Mouse (Mus musculus) CD4-positive helper T cell, adult 2 months (primary cell): Measurements from ENCODE around the gene Ehhadh.
"Not testable (repeated sequence)": the region's sequence is repeated elsewhere in the genome, so short reads cannot be mapped to it uniquely, and the experiment has no call there.

Source experiments
- DNase-seq: peaks from one replicate; pipeline ENCODE4 v3.0.0-alpha.2; 2012; ENCODE audit warnings: low read depth, missing footprints, low spot score

Ehhadh gene

GRCm38 (mm10) chr16:21787516-21788353 is at the start of gene Ehhadh:
Gene Ehhadh (minus strand): TSS chr16:21787807.
- DNase-seq, result peak; percentile 73

GRCm38 (mm10) chr16:21836311-21837072 is 48.9 kb upstream of the Ehhadh start:
- DNase-seq, result peak; percentile 60

GRCm38 (mm10) chr16:21835584-21835931 is 48.0 kb upstream of the Ehhadh start:
- DNase-seq, result peak; percentile 79

- DNase-seq, result no peak
Measured at GRCm38 (mm10) chr16:21834866-21835583, 47.4 kb upstream of the Ehhadh start.

- no peak for DNase-seq
Measured at GRCm38 (mm10) chr16:21833970-21834369, 46.4 kb upstream of the Ehhadh start.

GRCm38 (mm10) chr16:21833469-21833868 is 45.9 kb upstream of the Ehhadh start:
- no peak for DNase-seq

GRCm38 (mm10) chr16:21831764-21832163 is 44.2 kb upstream of the Ehhadh start:
- DNase-seq, result no peak

- no peak for DNase-seq
Measured at GRCm38 (mm10) chr16:21830784-21831183, 43.2 kb upstream of the Ehhadh start.

- peak; percentile 42 for DNase-seq
Measured at GRCm38 (mm10) chr16:21829711-21830110, 42.1 kb upstream of the Ehhadh start.

GRCm38 (mm10) chr16:21827581-21827980 is 40.0 kb upstream of the Ehhadh start:
- no peak for DNase-seq

GRCm38 (mm10) chr16:21827153-21827552 is 39.5 kb upstream of the Ehhadh start:
- no peak for DNase-seq

- no peak for DNase-seq
Measured at GRCm38 (mm10) chr16:21825612-21826031, 38.0 kb upstream of the Ehhadh start.

- no peak for DNase-seq
Measured at GRCm38 (mm10) chr16:21818629-21819028, 31.0 kb upstream of the Ehhadh start.

GRCm38 (mm10) chr16:21818132-21818531 is 30.5 kb upstream of the Ehhadh start:
- no peak for DNase-seq

GRCm38 (mm10) chr16:21815669-21816010 is 28.0 kb upstream of the Ehhadh start:
- DNase-seq, result no peak

- no peak for DNase-seq
Measured at GRCm38 (mm10) chr16:21814861-21815668, 27.5 kb upstream of the Ehhadh start.

GRCm38 (mm10) chr16:21813164-21813834 is 25.7 kb upstream of the Ehhadh start:
- no peak for DNase-seq

- not testable (repeated sequence) for DNase-seq
Measured at GRCm38 (mm10) chr16:21807786-21808185, 20.2 kb upstream of the Ehhadh start.

- no peak for DNase-seq
Measured at GRCm38 (mm10) chr16:21806892-21807291, 19.3 kb upstream of the Ehhadh start.

GRCm38 (mm10) chr16:21804258-21804657 is 16.7 kb upstream of the Ehhadh start:
- no peak for DNase-seq

GRCm38 (mm10) chr16:21795071-21795470 is 7.5 kb upstream of the Ehhadh start:
- DNase-seq, result peak; percentile 16
